Mouse (Mus musculus) CH12.LX (cell line): ENCODE results near the gene Kcnip4. TPM values are rescaled to one million over a fixed set of nuclear protein-coding genes. Genes with fewer than 3 reads are reported as not detected.

Experiments used
- DNase-seq: peaks from one replicate; pipeline ENCODE4 v3.0.0-alpha.2; 2013; ENCODE audit errors: extremely low read depth
- H3K27ac ChIP-seq: 2 replicates; pipeline ENCODE4 v1.5.1; 2012; ENCODE audit warnings: low read depth, mild to moderate bottlenecking, control low read depth, moderate library complexity; ENCODE audit not compliant: insufficient read depth
- H3K27me3 ChIP-seq: replicated peaks from 2 replicates; pipeline ENCODE3; 2012; ENCODE audit warnings: inconsistent platforms
- H3K36me3 ChIP-seq, 2 experiments: replicated peaks in 1 of 2; 2 replicates each; pipeline versions ENCODE3 to v1.6.1; 2012; ENCODE audit warnings: inconsistent platforms in 1 of 2, low read length in 1 of 2, mild to moderate bottlenecking in 1 of 2, mixed read lengths in 1 of 2, moderate library complexity in 1 of 2; ENCODE audit not compliant: control insufficient read depth in 1 of 2, insufficient read depth in 1 of 2
- H3K4me1 ChIP-seq, 2 experiments: 2 replicates each; pipeline ENCODE4 v1.6.1; 2012; ENCODE audit warnings: inconsistent platforms in 1 of 2, moderate library complexity in 1 of 2; ENCODE audit not compliant: insufficient read depth in 2 of 2, control insufficient read depth in 1 of 2
- H3K4me2 ChIP-seq: 2 replicates; pipeline ENCODE4 v1.6.1; 2012; ENCODE audit warnings: low read depth, mild to moderate bottlenecking, control low read depth; ENCODE audit not compliant: poor library complexity, insufficient read depth, severe bottlenecking
- H3K4me3 ChIP-seq, 3 experiments: fragments of 150-350 bp in 1 of 3; sonication (generic) in 1 of 3; replicated peaks in 1 of 3; 2 replicates each; pipeline versions ENCODE3 to v1.5.1; 2011 to 2012; ENCODE audit warnings: low read depth in 2 of 3, low read length in 2 of 3, mild to moderate bottlenecking in 2 of 3, moderate library complexity in 2 of 3, control low read depth in 1 of 3, improper control_type of control experiment in 1 of 3, inconsistent platforms in 1 of 3, mixed read lengths in 1 of 3; ENCODE audit not compliant: poor library complexity in 1 of 3
- H3K79me2 ChIP-seq: replicated peaks from 2 replicates; pipeline ENCODE4 v1.6.1; 2012; ENCODE audit warnings: mild to moderate bottlenecking, moderate library complexity; ENCODE audit not compliant: control insufficient read depth, poor library complexity, insufficient read depth, severe bottlenecking; ENCODE audit errors: extremely low read depth
- H3K9ac ChIP-seq: 2 replicates; pipeline ENCODE4 v1.6.1; 2012; ENCODE audit warnings: low read depth, mild to moderate bottlenecking, control low read depth, moderate library complexity; ENCODE audit not compliant: insufficient read depth
- H3K9me3 ChIP-seq: replicated peaks from 2 replicates; pipeline ENCODE3; 2012; ENCODE audit warnings: low read length, inconsistent platforms, mixed read lengths
- BHLHE40 ChIP-seq: IDR thresholded peaks from 2 replicates; pipeline ENCODE4 v1.6.1; 2011; ENCODE audit warnings: mild to moderate bottlenecking, low read depth, low read length, improper control_type of control experiment
- CHD2 ChIP-seq: IDR thresholded peaks from 2 replicates; pipeline ENCODE4 v1.6.1; 2011; ENCODE audit warnings: low read length, improper control_type of control experiment
- CTCF ChIP-seq, 2 experiments: IDR thresholded peaks in 1 of 2; conservative IDR thresholded peaks in 1 of 2; 2 replicates each; pipeline ENCODE4 v1.5.1; 2011 to 2012; ENCODE audit warnings: low read depth in 2 of 2, low read length in 2 of 2, improper control_type of control experiment in 1 of 2, inconsistent platforms in 1 of 2, mild to moderate bottlenecking in 1 of 2, moderate library complexity in 1 of 2
- E2F4 ChIP-seq: IDR thresholded peaks from 2 replicates; pipeline ENCODE4 v1.6.1; 2011; ENCODE audit warnings: low read depth, low read length, improper control_type of control experiment; ENCODE audit not compliant: insufficient replicate concordance
- ELF1 ChIP-seq: IDR thresholded peaks from 2 replicates; pipeline ENCODE4 v1.6.1; 2014; ENCODE audit warnings: low read depth, mild to moderate bottlenecking, inconsistent platforms, low read length, improper control_type of control experiment
- HCFC1 ChIP-seq: IDR thresholded peaks from 2 replicates; pipeline ENCODE4 v1.6.1; 2012; ENCODE audit warnings: low read depth, mild to moderate bottlenecking, inconsistent platforms, low read length, improper control_type of control experiment
- JUN ChIP-seq: IDR thresholded peaks from 2 replicates; pipeline ENCODE4 v1.6.1; 2011; ENCODE audit warnings: low read depth, mild to moderate bottlenecking, low read length, improper control_type of control experiment, moderate library complexity; ENCODE audit not compliant: insufficient read depth
- MAZ ChIP-seq: IDR thresholded peaks from 2 replicates; pipeline ENCODE4 v1.6.1; 2012; ENCODE audit warnings: low read depth, mild to moderate bottlenecking, inconsistent platforms, low read length, improper control_type of control experiment, moderate library complexity
- MYC ChIP-seq: IDR thresholded peaks from 2 replicates; pipeline ENCODE4 v1.6.1; 2011; ENCODE audit warnings: low read depth, mild to moderate bottlenecking, improper control_type of control experiment, low read length
- PAX5 ChIP-seq: IDR thresholded peaks from 2 replicates; pipeline ENCODE4 v1.6.1; 2012; ENCODE audit warnings: low read length, inconsistent platforms, mixed read lengths
- POLR2A ChIP-seq: IDR thresholded peaks from 2 replicates; pipeline ENCODE4 v1.6.1; 2011; ENCODE audit warnings: low read depth, mild to moderate bottlenecking, improper control_type of control experiment, low read length
- RAD21 ChIP-seq: IDR thresholded peaks from 2 replicates; pipeline ENCODE4 v1.6.1; 2011; ENCODE audit warnings: low read depth, mild to moderate bottlenecking, low read length, improper control_type of control experiment, moderate library complexity
- RCOR1 ChIP-seq: conservative IDR thresholded peaks from 2 replicates; pipeline ENCODE4 v1.6.1; 2012; ENCODE audit warnings: low read depth, mild to moderate bottlenecking, inconsistent platforms, low read length, improper control_type of control experiment
- SMC3 ChIP-seq: IDR thresholded peaks from 2 replicates; pipeline ENCODE4 v1.6.1; 2011; ENCODE audit warnings: low read depth, low read length, improper control_type of control experiment
- TCF12 ChIP-seq: IDR thresholded peaks from 2 replicates; pipeline ENCODE4 v1.6.1; 2014; ENCODE audit warnings: low read depth, mild to moderate bottlenecking, inconsistent platforms, low read length, improper control_type of control experiment
- USF1 ChIP-seq: IDR thresholded peaks from 2 replicates; pipeline ENCODE4 v1.6.1; 2014; ENCODE audit warnings: low read depth, mild to moderate bottlenecking, inconsistent platforms, low read length, improper control_type of control experiment
- USF2 ChIP-seq: conservative IDR thresholded peaks from 2 replicates; pipeline ENCODE4 v1.6.1; 2011; ENCODE audit warnings: low read depth, low read length, improper control_type of control experiment
- ZC3H11A ChIP-seq: IDR thresholded peaks from 2 replicates; pipeline ENCODE4 v1.6.1; 2012; ENCODE audit warnings: low read depth, mild to moderate bottlenecking, inconsistent platforms, low read length, improper control_type of control experiment
- ZKSCAN1 ChIP-seq: IDR thresholded peaks from 2 replicates; pipeline ENCODE4 v1.6.1; 2012; ENCODE audit warnings: low read depth, inconsistent platforms, low read length, improper control_type of control experiment, borderline replicate concordance
- ZMIZ1 ChIP-seq: IDR thresholded peaks from 2 replicates; pipeline ENCODE4 v1.6.1; 2012; ENCODE audit warnings: low read depth, mild to moderate bottlenecking, inconsistent platforms, low read length, improper control_type of control experiment
- dilution Hi-C: fragments of 300-500 bp; cut with MboI; formaldehyde crosslinking; loops from 2 replicates; pipeline ENCODE4 v1.14.3; 2020; ENCODE audit warnings: low sequenced_read_pairs; ENCODE audit not compliant: extremely low pct_unique_long_range_greater_than_20kb, extremely low pct_ligation_motif_present
- in situ Hi-C: fragments of 300-500 bp; cut with MboI; formaldehyde crosslinking; loops from 3 replicates; pipeline ENCODE4 v1.14.3; 2019; ENCODE audit warnings: low sequenced_read_pairs, low pct_ligation_motif_present, low pct_unique_long_range_greater_than_20kb, mixed read lengths
- polyA plus RNA-seq: library from polyadenylated mRNA; unstranded; fragments of >175 nt; gene quantifications from 2 replicates; pipeline ENCODE4 v1.2.1, GENCODE M21; 2012; ENCODE audit warnings: low read depth; ENCODE audit not compliant: insufficient read length
- total RNA-seq, 2 experiments: library from RNA; depleted of rRNA; stranded (reverse); fragments of 300-350 nt in 1 of 2; fragments of >200 nt in 1 of 2; gene quantifications; 2 replicates each; pipeline ENCODE4 v1.2.3; 2012 to 2014

The Kcnip4 gene
- total and polyA plus RNA-seq, 3 experiments: 0.80 TPM; not detected in 2

- no peak overlapping the region for H3K9ac ChIP-seq
- H3K36me3 ChIP-seq: no peaks in the 10 kb centered on the region
- H3K9me3 ChIP-seq: peaks cover 4% of the 10 kb centered on the region
- H3K4me2 ChIP-seq: no peak overlapping the region
- no peaks in the 10 kb centered on the region for H3K4me1 ChIP-seq
- no peaks in the 10 kb centered on the region for H3K79me2 ChIP-seq
- H3K27ac ChIP-seq: no peak overlapping the region
- H3K27me3 ChIP-seq: no peaks in the 10 kb centered on the region
- TF ChIP-seq ELF1 (no peak), CTCF (conservative IDR thresholded peaks at IDR 0.05 in 1 of 2, IDR thresholded peaks at IDR 0.05 in 1 of 2; ENCODE audit: low read depth in 2 of 2, low read length in 2 of 2) (no peak), RCOR1 (no peak), USF2 (no peak), SMC3 (no peak), MAZ (no peak), HCFC1 (no peak), RAD21 (no peak), TCF12 (no peak), ZMIZ1 (no peak), USF1 (no peak), MYC (no peak), PAX5 (no peak), BHLHE40 (no peak), POLR2A (no peak), JUN (no peak), ZKSCAN1 (no peak), ZC3H11A (no peak)
- dilution Hi-C loops: no loop called here
- DNase-seq: no peak
- H3K4me3 ChIP-seq: no peak overlapping the region
- in situ Hi-C loops: no loop called here
Measured at GRCm38 (mm10) chr5:48650496-48650895, 874.2 kb downstream of the Kcnip4 start.

- in situ Hi-C loops (no loop called here), dilution Hi-C loops (no loop called here)
- TF ChIP-seq JUN (no peak), E2F4 (no peak), CHD2 (no peak), BHLHE40 (no peak), POLR2A (no peak)
- Histone ChIP-seq H3K4me1 (no peaks in the 10 kb centered on the region), H3K27ac (no peak overlapping the region), H3K4me2 (no peak overlapping the region), H3K4me3 (no peak overlapping the region), H3K36me3 (no peaks in the 10 kb centered on the region), H3K9ac (no peak overlapping the region), H3K79me2 (no peaks in the 10 kb centered on the region), H3K9me3 (no peaks in the 10 kb centered on the region), H3K27me3 (no peaks in the 10 kb centered on the region)
- DNase-seq: no peak
Measured at GRCm38 (mm10) chr5:48636675-48637074, 888.0 kb downstream of the Kcnip4 start.
